Mouse (Mus musculus) cerebellum, adult 2 months (tissue): Measurements from ENCODE around the gene Syna. TPM values are rescaled to one million over a fixed set of nuclear protein-coding genes. Genes with fewer than 3 reads are reported as not detected.
A peak's percentile ranks its signal among the peaks of the same experiment; 100 is the strongest.

Experiments used
- DNase-seq, 2 experiments: peaks; one replicate each; pipeline ENCODE4 v3.0.0; 2021
- H3K27ac ChIP-seq: fragments of 200-500 bp; 2 replicates; pipeline ENCODE4 v1.5.1; 2012; ENCODE audit warnings: low read length, control low read depth, inconsistent platforms; ENCODE audit not compliant: insufficient read depth
- H3K27me3 ChIP-seq: fragments of 200-500 bp; 2 replicates; pipeline ENCODE4 v1.6.1; 2012; ENCODE audit warnings: inconsistent platforms, mild to moderate bottlenecking, low read length, moderate library complexity; ENCODE audit not compliant: control insufficient read depth, insufficient read depth
- H3K4me1 ChIP-seq: fragments of 200-500 bp; 2 replicates; pipeline ENCODE4 v1.6.1; 2011; ENCODE audit warnings: low read length; ENCODE audit not compliant: control insufficient read depth, insufficient read depth
- H3K4me3 ChIP-seq: fragments of 200-500 bp; replicated peaks from 2 replicates; pipeline ENCODE3; 2011; ENCODE audit warnings: mild to moderate bottlenecking, low read depth, low read length, control low read depth; ENCODE audit not compliant: insufficient read depth
- CTCF ChIP-seq: fragments of 200-500 bp; IDR thresholded peaks from 2 replicates; pipeline ENCODE4 v1.5.1; 2011; ENCODE audit warnings: low read depth, mild to moderate bottlenecking, control low read depth, low read length, moderate library complexity, borderline replicate concordance; ENCODE audit not compliant: insufficient read depth
- POLR2A ChIP-seq: fragments of 200-500 bp; IDR thresholded peaks from 2 replicates; pipeline ENCODE4 v1.6.1; 2011; ENCODE audit warnings: low read length, control low read depth, borderline replicate concordance; ENCODE audit not compliant: insufficient read depth
- WGBS: fragments of 180-500 bp; shearing (Covaris S2); methylation state at CpG from one replicate; pipeline ENCODE4 v1.1.7; 2018; 5-methylcytosine and 5-hydroxymethylcytosine counted together
- polyA plus RNA-seq: library from polyadenylated mRNA; depleted of rRNA; stranded (reverse); fragments of >200 nt; gene quantifications from 2 replicates; pipeline ENCODE4 v1.2.3, GENCODE M21; 2012

Syna gene
- polyA plus RNA-seq, 1 experiment = 0.05 TPM

- no peak for TF ChIP-seq CTCF
- no peak for TF ChIP-seq POLR2A
- Histone ChIP-seq H3K4me3 (no peak overlapping the region), H3K4me1 (no peaks in the 10 kb centered on the region), H3K27ac (no peak overlapping the region), H3K27me3 (no peaks in the 10 kb centered on the region)
- no peak for DNase-seq
- WGBS = 79% methylated on average over 14 of the region's 14 CpGs
Measured at GRCm38 (mm10) chr5:134576517-134577220, 16.7 kb upstream of the Syna start.

DNA sequence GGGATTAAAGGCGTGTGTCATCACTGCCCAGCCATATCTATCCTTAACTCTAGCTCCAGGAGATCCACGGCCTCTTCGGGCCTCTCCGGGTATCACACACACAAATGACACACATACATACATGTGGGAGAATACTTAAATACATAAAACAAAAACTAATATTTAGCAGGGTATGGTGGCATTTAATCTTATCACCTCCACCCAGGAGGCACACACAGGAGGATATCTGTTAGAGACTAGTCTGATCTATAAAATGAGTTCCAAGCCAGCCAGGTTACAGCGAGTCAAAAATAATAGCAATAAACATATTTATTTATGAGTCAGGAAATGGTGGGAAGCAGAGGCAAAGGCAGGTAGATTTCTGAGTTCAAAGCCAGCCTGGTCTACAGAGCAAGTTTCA lies 15.9 kb upstream of the Syna start:
- 96% methylated on average over 5 of the region's 5 CpGs for WGBS
- no peak overlapping the region for H3K27ac ChIP-seq
- H3K4me1 ChIP-seq = no peaks in the 10 kb centered on the region
- DNase-seq = no peak
- H3K4me3 ChIP-seq = no peak overlapping the region
- TF ChIP-seq CTCF = no peak
- no peak for TF ChIP-seq POLR2A
- no peaks in the 10 kb centered on the region for H3K27me3 ChIP-seq

- Histone ChIP-seq H3K4me1 (no peaks in the 10 kb centered on the region), H3K27ac (no peak overlapping the region), H3K4me3 (no peak overlapping the region), H3K27me3 (no peaks in the 10 kb centered on the region)
- no peak for DNase-seq
- no peak for TF ChIP-seq CTCF
- TF ChIP-seq POLR2A = no peak
- 35% methylated on average over 10 of the region's 10 CpGs for WGBS
Measured at GRCm38 (mm10) chr5:134572508-134573214, 12.7 kb upstream of the Syna start.

DNA sequence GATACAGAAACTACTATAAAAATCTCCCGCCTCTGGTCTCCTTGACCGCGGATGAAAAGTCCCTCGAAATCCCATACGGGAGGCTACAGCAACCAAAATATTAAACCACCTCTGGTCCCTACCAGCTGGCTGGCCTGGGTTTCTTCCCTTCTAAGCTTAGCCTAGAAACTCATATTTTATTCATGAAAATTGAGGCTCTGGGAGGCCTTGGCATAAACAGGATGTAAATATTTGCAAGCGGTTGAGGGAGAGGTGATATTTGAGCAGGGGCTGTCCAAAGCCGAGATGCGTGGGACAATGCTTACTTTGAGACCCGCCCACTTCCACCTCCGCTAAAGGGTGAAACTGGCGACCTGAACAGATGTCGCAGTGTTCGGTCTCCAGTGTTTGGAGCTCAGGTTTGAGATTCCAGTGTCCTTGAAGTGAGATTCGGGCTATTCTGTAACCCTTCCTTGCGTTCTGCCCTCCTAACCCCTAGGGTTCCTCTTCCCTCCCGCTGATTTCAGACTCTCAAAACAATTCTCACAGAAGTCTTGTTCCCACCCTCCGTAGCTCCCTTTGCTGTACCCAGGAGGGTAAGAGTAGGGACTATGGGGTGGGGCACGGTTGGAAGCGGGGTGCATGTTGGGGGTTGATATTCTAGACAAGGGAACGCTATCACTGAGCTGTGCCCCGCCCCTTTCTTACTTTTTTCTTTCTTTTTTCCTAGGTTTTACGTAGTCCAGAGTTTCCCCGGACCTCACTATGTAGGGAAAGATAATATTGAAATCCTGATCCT lies 11.9 kb upstream of the Syna start:
- WGBS = under 1% methylated on average over 23 of the region's 23 CpGs
- peak; percentile 44 to 67 for DNase-seq
- Histone ChIP-seq H3K4me1 (no peaks in the 10 kb centered on the region), H3K27ac (0 out of 2 replicates have a peak overlapping the region, but pooled peaks have one; percentile 51), H3K27me3 (no peaks in the 10 kb centered on the region), H3K4me3 (peak overlapping the region; percentile 95)
- TF ChIP-seq POLR2A (no peak), CTCF (no peak)

- no peak for TF ChIP-seq CTCF
- no peak for TF ChIP-seq POLR2A
- WGBS = 59% methylated on average over 8 of the region's 8 CpGs
- no peaks in the 10 kb centered on the region for H3K4me1 ChIP-seq
- no peak for DNase-seq
- H3K27ac ChIP-seq = no peak overlapping the region
- no peaks in the 10 kb centered on the region for H3K27me3 ChIP-seq
- no peak overlapping the region for H3K4me3 ChIP-seq
Measured at GRCm38 (mm10) chr5:134568964-134569491, 9.1 kb upstream of the Syna start.

GRCm38 (mm10) chr5:134568030-134568429 lies 8.1 kb upstream of the Syna start:
- WGBS = 79% methylated on average over 3 of the region's 3 CpGs
- TF ChIP-seq POLR2A = no peak
- TF ChIP-seq CTCF = no peak
- Histone ChIP-seq H3K4me3 (no peak overlapping the region), H3K4me1 (no peaks in the 10 kb centered on the region), H3K27me3 (no peaks in the 10 kb centered on the region), H3K27ac (no peak overlapping the region)
- DNase-seq = no peak

- no peak for TF ChIP-seq CTCF
- TF ChIP-seq POLR2A = no peak
- DNase-seq = no peak
- H3K4me1 ChIP-seq = no peaks in the 10 kb centered on the region
- H3K4me3 ChIP-seq = no peak overlapping the region
- no peaks in the 10 kb centered on the region for H3K27me3 ChIP-seq
- 88% methylated on average over 4 of the region's 4 CpGs for WGBS
- no peak overlapping the region for H3K27ac ChIP-seq
Measured at GRCm38 (mm10) chr5:134567445-134567844, 7.5 kb upstream of the Syna start.
